Mouse (Mus musculus) adrenal gland, adult 2 months (tissue): ENCODE measurements around the gene Kpna6. TPM values are rescaled to one million over a fixed set of nuclear protein-coding genes. Genes with fewer than 3 reads are reported as not detected.
"Not testable (repeated sequence)": the region's sequence is repeated elsewhere in the genome, so short reads cannot be mapped to it uniquely, and the experiment has no call there.

ENCODE experiments used
- DNase-seq: peaks from one replicate; pipeline ENCODE4 v3.0.0; 2021
- long read RNA-seq: library from polyadenylated mRNA; stranded (forward); transcript quantifications from one replicate; pipeline ENCODE4 v2.0.0, GENCODE M21; 2021
- polyA plus RNA-seq: library from polyadenylated mRNA; depleted of rRNA; stranded (reverse); fragments of >200 nt; gene quantifications from 2 replicates; pipeline ENCODE4 v1.2.3, GENCODE M21; 2012; rRNA removed
- total RNA-seq, 2 experiments: library from RNA; stranded (reverse); gene quantifications; 2 replicates each; pipeline ENCODE4 v1.2.3; 2021

Gene Kpna6
- total RNA-seq (10 to 100 TPM; 82.7 to 93.8 TPM), polyA plus RNA-seq (23.7 and 31.1 TPM in 2 replicates)
- long read RNA-seq, full-length matches to known transcripts, result 7 of 18 reads
- long read RNA-seq, partial matches to known transcripts, result 4 of 18 reads
- long read RNA-seq, other reads (novel, unspliced or antisense), result 7 of 18 reads

DNA sequence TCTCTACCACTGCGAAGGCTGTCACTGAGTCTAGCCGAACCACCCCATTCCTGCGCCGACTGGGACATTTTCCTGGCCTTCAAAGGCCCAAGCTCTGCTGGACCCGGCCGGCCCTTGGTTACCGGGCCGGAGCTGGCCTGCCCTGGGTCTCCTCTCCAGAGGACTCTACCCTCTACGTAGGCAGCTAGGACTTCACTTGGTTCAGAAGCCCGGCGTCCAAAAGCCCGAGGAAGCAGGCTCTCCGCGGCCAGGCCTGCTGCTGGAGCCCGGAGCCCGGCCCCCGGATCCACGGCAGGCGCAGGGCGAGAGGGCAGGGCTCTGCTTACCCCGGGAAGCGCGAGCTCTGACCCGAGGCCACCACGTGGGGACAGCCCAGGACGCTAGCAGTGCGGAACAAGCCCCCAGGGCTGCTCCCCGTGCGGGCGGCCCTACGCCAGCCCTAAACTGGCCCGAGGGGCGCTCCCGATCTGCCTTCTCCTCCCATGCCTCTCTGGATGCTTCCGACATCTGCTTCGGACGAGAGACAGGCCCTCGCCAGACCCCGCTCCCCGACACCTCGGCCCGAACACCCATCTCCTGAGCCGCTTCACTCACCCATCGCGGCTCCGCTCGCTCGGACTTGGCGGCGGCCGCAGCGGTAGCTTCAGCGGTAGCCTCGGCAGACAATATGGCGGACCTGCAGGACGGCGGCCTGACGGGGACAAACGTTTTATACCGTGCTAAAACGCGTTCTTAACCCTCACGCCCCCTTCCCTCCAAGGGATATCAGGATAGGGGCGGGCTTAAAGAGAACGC is at the start of gene Kpna6:
Kpna6 (minus strand) TSS at position 685 of the 795 bp plus-strand sequence.
- DNase-seq, result peak; percentile 95

DNA sequence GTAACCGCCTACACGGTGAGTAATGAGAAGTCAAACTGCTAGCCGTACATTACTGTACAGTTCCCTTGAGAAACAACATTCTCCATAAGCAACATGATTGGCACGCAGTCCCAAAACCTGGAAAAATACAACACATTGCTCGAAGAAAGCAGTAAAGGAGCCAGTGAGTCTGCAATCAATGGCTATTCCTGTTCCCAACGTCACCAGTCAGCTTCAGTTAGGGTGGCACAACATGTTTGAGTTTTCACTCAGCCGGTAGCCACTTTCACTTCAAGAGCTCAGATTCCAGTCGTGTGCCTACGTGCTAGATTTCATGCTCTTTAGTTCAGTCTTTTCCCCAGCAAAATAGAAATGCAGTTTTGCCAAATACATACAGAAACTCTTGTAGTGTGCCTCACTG is 43.7 kb upstream of the Kpna6 start:
- no peak for DNase-seq

DNA sequence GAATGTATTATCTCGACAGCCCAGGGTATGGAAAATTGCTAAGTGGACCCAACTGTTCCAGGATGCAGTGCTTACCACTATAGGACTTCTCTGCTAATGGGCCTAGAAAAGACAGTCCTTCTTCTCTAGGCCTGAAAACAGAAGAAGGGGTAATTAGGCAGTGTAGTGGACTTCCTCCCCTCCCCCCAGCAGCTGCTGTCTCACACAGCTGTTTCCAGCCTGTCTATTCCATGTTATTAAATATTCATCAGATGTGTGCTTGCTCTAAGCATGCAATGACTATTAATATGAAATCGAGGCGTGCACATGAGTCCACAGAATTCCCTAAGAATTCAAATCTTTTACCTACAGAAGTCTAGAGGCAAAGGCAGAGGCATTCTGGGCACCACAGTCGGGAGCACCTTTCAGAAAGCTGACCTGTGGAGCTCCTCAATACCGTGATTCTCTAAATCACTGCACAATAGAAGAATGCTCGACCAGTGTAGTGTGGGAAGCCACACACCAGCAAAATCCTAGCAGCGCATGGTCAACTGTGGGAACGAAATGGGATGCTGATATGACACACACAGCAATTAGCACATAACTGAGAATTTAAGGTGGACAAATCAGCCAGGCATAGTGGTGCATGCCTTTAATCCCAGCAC is 37.0 kb upstream of the Kpna6 start:
- DNase-seq, result no peak

DNA sequence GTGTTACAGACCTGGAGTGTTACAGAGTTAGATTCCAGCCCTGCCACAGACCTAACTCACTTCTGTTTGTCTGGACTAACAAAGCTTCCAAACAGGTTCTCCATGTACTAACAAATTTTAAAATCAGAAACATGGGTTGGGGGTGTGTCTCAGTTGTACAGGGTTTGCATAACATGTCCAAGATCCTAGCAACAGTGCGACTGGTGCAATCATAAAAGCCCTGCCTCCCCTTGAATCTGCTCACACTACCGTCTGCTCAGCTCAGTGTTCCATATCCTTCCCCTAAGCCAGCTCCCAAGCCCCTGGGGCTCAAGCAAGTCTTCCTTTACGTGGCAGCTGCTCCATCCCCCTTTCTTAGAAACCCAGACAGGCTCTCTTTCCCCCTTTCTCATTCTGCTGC is 34.2 kb upstream of the Kpna6 start:
- DNase-seq, result no peak

DNA sequence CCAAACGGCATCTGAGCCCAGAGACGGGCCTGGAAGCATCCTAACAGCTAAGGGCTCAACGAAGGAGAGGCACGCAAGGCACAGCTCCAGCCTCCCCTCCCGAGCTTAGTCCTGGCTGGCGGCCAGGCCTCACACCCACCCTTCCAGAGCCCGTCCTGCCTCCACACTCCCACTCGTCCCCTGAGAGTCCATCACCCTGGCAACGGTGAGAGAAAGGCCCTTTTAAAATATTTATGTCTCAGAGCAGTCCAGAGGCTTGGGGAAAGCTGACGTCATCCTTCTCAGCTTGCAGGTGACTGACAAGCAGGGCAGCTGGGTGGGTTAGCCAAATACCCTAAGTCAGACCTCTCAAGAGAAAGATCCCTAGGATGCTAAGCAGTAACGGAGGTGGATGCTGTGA is 29.9 kb upstream of the Kpna6 start:
- peak; percentile 39 for DNase-seq

DNA sequence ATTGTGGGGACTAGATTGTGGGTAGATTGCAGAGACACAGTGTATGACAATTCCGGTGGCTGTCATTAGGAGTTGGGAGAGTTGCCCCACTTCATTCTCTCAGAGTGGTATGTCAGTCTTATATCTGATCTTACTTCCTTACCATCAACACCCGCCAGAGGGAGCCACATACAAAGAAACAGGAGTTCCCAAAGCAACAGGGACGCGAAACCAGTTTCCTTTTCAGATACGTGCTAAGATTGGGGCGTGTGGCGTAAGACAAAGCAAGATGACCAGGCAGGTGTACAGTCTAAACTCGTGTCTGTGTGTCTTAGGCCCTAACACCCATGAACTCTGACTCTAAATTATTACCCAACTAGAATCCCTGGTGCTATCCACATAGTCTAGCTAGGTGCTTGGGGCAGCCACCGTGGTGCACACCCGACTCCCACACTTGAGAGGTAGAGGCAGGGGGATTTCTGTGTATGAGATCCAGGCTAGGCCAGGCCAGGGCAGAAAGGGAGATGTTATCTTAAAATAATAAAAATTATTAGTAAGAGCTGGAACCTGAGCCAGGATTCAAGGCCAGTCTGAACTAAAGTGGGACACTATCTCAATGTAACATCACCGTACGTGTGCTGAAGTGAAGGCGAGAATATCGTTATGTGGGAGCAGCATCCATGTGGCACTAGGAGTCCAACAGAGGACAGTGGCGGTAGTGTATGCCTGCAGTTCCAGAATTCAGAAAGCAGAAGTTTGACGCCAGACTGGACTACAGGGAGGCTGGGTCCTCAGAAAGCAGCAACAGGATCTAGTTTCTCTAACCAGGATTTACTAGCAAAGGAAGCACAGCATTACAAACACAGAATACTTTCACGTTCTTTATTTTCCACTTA is 29.2 kb upstream of the Kpna6 start:
- DNase-seq, result peak; percentile 86

DNA sequence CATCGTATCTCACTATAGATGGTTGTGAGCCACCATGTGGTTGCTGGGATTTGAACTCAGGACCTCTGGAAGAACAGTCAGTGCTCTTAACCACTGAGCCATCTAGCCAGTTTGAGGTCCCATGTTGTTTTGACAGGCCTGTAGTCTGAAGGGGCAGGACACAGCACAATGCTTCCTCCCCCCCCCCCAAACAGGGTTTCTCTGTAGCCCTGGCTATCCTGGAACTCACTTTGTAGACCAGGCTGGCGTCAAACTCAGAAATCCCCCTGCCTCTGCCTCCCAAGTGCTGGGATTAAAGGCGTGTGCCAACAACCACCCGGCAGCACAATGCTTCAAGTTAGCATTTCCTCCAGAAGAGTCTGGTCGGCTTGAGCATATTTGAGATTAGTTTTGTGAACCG is 28.1 kb upstream of the Kpna6 start:
- DNase-seq, result not testable (repeated sequence)

DNA sequence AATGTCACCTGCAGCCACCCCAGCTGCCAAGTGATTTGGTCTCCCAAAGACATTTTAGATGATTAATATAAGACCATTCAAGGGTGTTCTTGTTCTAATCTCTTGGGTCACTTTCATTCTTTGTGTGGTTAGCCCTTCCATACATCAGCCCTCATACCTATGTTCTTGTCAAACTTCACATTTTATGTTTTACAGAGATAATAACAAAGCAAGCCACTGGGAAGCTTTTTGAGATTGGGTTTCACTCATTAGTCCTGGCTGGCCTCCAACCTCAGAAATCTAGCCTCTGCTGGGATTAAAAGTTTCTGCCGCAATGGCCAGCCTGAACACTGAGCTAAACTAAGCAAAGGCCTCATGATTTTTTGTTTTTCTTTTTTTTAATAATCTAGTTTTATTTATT is 27.6 kb upstream of the Kpna6 start:
- DNase-seq, result no peak

DNA sequence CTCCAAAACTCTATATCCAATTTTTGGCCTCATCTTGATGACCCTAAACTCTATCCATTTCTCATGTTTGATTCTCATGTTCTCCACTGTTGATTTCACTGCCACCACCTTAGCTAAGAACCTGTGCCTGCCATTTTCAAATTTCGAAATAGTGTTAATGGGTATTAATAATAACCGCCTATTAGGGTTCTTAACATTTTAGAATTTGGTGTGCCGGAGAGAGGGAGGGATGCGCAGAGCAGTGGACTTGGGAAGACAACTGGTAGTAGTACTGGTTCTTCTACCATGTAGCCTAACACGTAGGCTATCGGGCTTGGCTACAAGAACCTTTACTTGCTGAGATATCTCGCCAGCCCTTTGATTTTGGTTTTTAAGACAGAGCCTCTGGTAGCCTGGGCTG is 24.6 kb upstream of the Kpna6 start:
- no peak for DNase-seq

DNA sequence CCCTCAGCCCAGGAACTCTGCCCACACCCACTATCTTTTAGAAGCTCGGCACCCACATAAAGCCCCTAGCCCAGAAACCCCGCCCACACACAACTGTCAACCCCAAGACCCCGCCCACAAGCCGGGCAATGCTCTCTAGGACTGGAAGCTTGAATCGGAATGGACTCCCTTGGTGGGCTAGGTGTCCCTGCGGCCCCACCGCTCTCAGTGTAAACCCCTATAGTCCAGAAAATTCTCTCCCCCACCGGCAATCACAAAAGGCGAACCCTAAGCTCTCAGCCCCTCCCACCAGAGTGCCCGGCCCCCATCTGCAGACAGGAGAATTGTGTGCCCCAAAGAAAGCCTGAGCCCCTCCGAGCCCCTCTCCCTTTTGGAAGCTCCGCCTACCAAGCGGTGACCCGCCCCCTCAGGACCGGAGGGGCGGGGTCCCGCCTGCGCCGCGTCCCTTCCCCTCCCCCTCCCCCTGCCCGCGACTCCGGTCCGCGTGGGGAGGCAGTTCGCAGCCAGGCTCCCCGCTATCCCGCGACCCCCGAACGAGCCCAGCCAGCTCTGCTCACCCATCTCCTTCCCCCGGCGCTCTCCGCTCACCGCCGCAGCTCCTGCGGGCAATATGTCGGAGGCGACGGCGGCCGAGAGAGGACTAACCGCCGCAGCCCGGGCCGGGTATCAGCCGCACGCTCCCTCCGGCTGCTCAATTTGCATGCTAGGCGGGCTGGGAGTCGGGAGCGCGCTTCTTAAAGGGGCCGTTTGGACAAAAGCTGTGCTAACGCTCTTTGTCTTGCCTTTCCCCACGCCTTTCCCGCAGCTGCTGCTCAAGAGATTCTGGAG is 23.8 kb upstream of the Kpna6 start, which contains the start of gene Tmem39b:
Tmem39b (minus strand) TSS at position 681 of the 828 bp plus-strand sequence.
- peak; percentile 95 for DNase-seq

DNA sequence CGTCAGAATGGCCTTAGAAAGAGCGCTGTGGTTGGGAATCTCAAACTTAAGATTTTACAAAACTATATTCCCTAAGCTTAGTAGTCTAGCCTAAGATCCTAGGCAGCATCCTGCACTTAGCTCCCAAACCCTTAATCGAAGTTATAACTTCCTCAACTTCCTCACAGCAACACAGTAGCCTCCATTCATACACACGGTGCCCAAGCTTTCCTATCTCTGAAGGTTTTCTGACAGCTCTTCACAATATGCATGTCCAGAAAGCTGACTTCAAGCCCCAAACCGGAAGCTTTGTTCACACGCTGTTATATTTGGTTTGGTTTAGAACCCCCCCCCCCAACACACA is 23.2 kb upstream of the Kpna6 start:
- no peak for DNase-seq

DNA sequence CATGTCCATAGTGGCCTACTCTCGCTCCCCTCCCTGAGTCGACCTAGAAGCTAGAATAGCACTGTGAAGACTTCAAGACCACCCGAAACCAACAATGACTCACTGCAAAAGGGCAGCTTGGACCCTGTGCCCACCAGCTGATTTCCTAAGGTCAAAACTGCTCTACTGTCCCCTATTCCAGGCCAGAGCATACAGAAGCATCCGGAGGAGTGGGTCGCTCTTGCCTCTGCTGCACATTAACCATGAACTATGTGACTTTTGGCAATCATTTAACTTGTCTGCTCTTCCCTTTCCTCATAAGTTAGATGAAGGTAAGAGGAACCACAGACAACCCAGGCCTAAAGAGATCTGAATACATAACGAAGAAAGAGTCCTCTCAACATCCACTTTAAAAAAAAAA is 12.0 kb upstream of the Kpna6 start:
- no peak for DNase-seq

DNA sequence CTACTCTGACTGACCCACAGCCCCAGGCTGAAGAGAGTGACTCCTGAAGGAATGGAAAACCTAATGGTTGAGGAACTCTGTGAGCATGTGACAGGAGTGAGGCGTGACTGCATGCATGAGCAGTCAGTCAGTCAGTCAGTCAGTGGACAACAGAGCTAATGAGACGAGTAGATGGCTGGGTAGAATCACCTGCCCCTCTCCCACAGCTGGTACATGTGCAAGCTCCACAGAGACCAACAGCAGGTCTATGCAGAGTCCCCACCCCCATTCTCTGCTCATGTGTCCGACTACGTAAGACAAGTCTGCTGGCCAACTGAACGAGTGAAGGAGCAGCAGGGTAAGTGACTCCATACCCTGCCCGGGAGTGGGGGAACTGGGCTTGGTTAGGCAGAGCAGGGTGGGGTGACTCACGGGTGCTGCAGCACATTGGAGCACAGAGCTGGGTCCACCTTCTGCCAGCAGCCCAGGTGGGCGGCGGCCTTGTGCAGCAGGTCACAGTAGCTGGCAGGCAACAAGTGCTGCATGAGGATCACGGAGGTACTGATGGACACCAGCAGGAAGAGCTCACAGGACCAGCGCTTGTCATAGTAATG is 11.4 kb upstream of the Kpna6 start:
- DNase-seq, result no peak

DNA sequence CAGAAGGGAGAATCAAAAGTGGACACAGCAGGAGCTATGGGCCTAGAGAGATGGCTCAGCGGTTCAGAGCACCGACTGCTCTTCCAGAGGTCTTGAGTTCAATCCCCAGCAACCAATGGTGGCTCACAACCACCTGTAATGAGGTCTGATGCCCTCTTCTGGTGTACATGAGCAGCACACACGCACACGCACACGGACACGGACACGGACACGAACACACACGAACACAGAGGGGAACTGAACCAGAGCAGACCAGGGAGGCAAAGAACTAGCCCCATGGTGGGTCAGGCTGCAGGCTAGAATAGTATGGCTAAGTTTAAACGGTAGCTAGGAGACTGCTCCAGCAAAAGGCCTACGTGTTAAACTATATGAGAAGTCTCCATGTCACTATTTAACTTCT is 9.3 kb upstream of the Kpna6 start:
- no peak for DNase-seq

DNA sequence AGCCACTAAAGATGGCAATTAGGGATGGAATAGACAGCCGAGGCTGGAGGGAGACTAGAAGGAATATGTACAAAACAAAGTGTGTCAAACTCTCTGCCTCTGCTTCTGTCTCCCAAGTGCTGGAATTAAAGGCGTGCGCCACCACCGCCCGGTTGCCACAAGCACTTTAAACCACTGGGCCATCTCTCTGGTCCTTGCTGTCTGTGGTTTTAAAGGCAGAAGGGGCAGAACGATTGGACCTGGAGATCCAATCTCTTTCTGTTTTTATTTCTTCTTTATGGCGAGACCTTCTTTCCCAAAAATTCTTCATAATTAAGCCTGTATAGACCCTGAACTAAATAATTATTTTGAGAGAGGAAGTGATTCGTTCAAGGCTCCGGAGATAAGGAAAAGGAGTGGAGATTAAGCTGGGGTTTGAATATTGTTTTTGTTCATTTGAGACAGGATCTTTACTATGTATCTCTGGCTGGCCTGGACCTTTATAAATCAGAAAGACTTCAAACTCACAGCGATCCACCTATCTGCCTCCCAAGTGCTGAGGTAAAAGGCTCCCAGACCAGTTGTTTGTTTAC is 397 bp upstream of the Kpna6 start:
- DNase-seq, result no peak

DNA sequence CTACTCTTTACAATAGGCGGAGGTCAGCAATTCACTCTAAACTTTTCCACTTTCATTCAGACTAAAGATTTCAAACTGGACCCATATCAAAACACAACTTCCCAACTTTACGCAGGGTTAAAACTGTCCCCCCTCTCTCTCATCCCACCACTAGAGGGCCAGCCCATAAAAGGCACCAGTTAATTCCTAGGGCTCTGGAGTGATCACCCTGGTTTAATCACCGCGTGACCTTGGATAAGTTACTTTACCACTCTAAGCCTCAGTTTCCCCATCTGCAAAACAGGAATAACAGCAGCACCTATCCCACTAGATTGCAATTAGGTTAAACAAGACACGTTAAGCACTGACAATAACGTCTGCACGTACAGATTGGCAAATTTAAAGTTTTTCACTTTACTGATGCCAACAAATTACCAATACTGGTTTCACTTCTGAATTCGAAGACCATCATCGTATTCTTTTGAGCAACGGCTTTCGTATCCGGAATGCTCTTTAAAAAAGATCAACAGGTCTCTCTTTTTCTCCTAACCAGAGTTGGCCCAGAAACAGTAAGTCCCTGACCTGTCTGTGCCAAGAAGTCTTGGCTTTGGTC is 980 bp downstream of the Kpna6 start:
- peak; percentile 74 for DNase-seq

DNA sequence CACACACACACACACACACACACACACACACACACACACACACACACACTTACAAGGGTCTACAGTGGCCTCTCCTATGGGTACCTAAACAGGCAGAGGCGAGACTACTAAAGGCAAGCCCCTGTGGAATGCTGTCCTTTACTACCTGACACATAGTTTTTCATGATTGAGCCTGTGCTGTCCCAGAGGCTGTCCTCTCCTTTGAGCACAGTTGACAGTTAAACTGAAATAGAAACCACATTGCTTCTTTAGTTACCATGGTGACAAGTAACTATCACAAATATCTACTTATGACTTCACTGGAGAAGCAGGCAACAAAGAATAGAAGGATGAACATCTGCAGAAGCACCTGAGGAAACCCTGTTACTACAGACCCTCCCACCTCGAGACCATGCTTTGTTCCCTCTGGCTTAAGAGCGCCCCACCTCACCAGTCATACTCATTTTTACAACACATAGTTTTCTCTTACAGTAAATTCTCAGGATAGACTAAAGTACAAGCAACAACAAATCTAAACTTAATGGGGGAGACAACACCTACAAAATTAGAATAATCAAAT is 10.2 kb downstream of the Kpna6 start:
- no peak for DNase-seq

DNA sequence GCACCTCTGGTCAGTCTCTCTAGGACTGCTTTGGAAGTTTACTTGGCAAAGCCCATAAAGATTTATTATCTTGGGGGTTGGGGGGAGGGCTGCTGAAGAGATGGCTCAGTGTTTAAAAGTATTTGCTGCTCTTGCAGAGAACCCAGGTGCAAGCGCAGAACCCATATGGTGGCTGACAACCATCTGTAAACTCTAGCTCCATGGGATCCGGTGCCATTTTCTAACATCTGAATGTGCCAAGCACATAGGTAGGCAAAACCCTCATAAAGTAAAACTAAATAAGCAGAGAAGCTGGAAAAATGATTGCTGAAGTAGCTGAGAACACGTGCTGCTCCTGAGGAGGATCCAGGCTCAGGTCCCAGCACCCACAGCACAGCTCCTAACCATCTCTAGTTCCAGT is 11.0 kb downstream of the Kpna6 start:
- DNase-seq, result no peak

DNA sequence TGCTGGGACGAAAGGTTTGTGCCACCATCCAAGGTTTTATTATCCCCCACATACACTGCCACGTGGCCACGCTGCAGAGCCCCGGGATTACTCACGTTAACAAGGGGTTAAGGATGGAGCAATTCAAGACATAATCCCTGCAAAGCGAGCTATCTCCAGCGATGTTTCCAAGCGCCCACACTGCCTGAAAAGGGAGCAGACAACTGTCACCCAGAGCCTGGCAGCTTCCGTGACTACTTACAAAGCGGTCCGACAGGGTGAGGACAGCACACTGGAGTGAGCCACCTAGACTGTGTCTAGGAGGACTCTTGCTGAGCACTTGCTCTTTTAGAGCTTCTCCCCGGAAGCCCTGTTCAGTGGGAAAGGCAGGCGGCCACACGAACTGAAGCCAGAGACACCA is 17.8 kb downstream of the Kpna6 start:
- DNase-seq, result no peak

DNA sequence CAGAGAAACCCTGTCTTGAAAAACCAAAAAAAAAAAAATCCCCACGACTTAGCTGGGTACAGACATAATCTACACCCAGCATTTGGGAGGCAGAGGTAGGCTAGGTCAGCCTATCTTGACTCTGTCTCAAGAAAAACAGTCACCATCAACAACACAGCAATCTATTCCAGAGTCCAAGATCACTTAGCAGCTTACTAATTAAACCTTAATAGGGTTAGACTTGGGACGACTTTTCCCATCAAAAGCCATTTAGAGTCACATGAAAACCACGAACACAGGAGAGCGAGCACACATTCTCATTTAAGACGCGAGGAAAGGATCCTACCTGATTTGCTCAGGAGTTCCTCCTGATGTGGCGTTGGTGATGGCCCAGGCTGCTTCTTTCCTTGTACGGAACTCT is 22.2 kb downstream of the Kpna6 start:
- no peak for DNase-seq
